Mouse (Mus musculus) liver, postnatal 0 days (tissue): Measurements from ENCODE around the gene Trp53bp1.

ENCODE experiments used
- CTCF ChIP-seq: sonication (generic); IDR thresholded peaks from 2 replicates; pipeline ENCODE4 v1.5.1; 2016; ENCODE audit warnings: antibody characterized with exemption, low read depth
- EP300 ChIP-seq: IDR thresholded peaks from 2 replicates; pipeline ENCODE4 v1.6.1; 2016; ENCODE audit warnings: antibody characterized with exemption, low read depth, mild to moderate bottlenecking

DNA sequence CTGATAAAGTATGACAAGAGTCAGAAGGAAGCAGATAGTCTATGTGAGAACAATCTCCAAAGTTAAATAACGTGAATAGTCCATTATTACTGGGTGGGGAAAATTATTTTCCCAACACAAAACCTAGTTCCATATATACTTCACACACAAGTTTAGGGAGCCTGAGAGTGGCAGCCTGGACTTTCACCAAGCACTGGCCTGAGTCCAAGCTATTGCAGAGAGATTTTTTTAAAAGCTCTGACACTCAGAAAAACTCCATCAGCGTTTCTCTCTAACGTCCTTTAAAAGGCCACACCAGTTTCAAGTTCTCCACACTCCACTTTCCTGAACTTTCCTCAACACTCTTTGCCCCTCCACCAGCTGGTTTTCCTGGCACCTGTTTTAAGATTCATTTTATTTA, 56.7 kb downstream of the Trp53bp1 start:
- no peak for TF ChIP-seq EP300
- no peak for TF ChIP-seq CTCF
